Mouse (Mus musculus) cerebellum, postnatal 25 days (tissue): ENCODE measurements at regions not wholly inside any gene's neighbourhood (a gene's known extent, or its start where the extent isn't known, plus 50 kb on each side); places are given as distances from the start of the nearest gene placed in this dataset.

Source experiments
- DNase-seq, 2 experiments: peaks; one replicate each; pipeline ENCODE4 v3.0.0; 2021; ENCODE audit warnings: mixed read lengths in 2 of 2

DNA sequence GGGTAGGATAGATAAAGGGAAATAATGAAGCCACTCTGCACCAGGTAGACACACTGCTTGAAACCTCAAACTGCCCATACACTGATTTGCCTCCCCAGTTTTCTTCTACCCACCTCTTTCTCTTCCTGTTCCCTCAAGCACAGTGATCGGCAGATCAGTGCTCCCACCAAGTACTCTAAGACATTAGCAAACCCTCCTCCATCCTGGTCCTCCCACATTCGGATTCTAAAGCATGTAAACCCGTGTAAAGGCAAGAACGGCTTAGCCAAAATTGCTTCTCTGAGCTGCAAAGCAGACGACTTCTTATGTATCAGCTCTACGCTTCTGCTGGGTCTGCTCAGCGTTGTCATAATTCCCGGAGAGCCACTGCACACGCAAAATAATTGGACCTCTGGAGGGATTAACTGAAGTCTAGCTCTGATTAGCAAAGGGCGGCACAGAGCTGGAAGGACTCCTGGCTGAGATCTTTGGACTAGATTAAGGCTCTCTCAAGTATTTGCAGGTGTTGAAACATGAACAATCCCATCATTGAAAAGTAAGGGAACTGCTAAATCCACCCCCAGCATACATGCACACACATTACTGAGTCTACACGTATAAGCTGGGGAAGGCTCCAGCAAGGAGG, 67.2 kb downstream of the Mtx3 start:
- DNase-seq = no peak

DNA sequence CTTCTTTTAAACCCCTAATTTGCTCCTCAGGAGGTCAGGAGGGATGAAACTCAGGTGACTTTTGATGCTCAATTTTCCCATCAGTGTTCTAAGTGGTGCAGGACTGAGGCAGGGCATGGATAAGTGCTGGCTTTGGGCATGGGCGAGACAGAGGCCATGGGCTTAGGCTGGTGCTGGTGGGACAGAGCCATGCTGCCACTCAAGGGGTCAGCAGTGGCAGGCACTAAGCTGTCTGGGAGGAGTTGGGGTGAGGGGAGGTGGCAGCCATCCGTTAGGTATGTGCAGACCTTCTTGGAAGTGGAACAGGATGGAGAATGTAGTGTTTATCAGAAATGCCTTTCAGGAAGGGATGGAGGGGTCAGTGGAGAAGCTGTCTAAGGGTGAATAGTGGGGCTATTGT, 68.1 kb downstream of the Mtx3 start:
- no peak for DNase-seq

DNA sequence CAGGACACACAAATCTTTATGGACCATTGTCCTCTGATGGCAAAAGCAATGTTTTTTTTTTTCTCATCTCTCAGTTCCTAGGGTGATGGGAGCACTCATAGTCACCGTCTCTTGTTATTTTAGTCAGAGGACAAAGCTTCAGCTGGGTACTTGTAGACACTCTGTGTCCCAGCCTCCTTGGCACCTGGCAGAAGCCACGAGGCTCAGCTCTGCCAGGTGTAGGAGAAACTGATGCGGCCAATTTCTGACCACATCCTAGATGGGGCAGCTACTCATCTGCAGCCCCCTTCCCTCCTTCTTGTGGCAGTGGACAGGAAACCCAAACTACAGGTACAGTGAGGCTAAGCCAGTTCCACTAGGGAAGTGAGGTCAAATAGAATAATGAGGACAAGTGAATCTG, 70.1 kb downstream of the Mtx3 start:
- peak; percentile 34 to 38 for DNase-seq

DNA sequence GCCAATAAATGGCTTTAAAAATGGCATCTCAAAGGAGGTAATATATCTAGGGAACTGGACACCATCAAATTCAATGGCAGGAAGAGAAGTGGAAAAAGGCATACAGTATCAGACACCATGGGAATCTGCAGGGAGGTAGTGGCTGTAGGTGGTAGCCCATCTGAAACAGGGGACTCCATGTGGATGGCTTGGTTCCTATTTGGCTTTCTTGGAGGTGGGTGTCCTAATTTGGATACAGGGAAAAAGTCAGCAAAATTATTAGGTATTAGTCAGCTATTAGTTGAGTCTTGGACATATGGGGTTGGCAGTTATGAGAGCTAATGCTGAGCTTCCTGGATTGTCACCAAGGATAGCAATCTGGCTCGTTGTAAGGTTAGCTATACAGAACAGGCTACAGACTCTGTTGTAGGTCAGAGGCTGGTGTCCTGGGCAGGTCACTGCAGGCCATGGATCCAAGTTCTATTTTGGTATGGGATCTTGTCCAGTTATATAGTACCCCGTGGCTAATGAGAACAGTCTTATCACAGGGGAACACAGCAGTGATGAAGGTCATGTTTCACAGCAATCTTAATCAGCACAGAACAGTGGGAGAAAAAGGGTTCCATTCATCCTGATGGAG, 70.8 kb downstream of the Mtx3 start:
- DNase-seq = peak; percentile 68 to 81

DNA sequence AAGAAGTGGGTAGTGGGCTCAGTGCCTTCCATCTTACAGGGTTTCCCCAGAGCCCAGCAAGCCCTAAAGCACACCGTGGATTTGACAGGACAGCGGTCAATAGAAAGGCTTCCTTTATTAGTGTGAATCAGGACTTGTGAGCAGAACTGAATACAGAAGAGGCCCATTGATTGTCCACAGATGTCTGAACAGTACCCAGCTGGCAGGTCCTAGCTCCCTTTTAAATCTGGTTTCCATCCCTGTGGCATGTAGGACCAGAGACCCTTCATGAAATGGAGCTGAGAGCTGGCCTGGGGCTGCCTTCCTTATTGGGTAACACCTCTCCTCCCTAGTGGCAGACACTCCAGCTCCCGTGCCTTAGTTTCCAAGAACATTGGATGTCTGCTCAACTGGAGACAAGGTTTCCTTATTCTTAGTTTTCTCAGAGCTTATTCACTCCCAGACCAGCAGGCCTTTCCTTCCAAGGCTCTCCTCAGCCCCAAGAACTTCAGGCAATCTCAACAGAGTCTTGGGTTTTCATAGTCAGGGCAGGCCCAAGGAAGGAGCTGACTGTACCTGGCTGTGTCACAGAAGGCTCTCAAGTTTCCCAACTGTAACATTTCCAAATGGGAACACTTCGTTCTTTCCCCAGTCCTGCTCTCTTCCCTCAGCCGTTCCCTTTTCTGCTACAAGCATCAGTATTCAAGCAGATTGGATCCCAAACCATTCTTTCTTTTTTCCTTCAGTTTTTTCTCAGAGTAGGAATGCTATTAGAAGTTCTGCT, 71.6 kb downstream of the Mtx3 start:
- peak in 1 of 2 experiments; percentile 26 for DNase-seq

DNA sequence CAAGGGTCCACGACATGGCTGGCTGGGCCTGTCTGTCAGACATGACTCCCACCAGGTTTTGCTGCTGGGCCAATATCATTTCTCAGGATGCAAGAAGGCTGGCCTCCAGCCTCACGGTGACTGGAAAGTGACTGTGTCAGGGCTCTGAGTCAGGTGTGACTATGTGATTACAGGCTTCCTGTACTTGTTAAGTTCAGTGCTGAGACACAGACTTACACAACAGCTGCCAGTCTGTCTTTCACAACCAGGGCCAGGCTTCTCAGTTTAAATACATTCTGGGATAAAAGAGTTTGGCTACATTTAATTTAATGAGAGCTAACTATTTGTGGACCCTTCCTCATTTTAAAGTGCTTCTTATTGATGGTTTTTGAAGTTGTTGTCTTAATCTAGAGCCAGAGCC, 75.3 kb downstream of the Mtx3 start:
- DNase-seq = no peak

DNA sequence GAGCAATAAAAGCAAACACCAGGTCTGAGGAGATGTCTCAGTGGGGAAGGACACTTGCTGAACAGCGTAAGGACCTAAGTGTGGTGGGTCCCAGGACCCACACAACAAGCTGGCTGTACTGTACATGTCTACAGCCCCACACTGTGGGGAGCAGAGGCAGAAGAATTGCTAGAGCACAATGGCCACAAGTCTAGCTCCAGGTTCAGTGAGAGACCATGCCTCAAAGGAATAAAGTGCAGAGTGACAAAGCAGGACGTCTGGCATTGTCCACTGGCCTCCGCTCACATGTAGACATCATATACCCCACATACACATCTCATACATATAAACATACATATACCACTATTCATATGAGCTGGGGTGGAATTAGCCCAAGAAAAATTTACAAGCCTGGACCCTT, 77.4 kb downstream of the Mtx3 start:
- DNase-seq = no peak

DNA sequence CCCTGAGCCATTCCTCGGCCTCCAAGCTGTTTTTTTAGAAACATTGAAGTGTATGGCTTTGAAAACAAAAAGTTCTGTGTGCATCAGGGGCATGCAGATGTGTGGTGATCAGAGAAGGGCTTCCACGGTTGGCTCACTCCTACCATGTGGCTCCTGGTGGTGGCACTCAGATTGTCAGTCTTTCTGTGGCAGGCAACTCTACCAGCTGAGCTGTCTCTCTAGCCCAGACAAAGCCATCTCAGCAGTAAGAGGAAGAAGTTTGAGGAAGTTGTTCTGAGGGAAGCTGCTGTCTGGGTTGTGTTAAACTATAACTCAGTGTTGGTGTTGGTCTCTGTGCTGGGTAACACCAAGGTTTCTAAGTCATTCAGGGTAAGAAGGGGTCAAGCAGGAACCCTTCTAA, 78.9 kb downstream of the Mtx3 start:
- DNase-seq = no peak

DNA sequence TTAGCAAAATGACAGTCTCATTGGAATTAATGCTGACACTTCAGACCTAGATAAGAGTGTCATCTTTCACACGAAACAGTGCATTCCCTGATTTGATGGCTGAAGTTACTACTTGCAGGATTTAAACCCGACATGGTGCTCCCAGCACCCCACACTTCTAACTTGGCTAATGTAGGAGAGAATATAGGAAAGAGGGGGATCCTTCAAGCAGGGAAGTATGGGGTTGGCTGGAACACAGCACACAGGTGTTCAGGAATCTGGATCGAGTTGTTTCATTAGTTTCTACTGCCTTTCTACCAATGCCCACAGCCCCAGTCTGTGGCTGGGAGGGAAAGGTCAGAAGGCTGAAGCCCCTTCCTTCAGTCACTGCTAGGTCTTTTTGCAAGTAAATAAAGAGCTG, 79.5 kb downstream of the Mtx3 start:
- DNase-seq = no peak

DNA sequence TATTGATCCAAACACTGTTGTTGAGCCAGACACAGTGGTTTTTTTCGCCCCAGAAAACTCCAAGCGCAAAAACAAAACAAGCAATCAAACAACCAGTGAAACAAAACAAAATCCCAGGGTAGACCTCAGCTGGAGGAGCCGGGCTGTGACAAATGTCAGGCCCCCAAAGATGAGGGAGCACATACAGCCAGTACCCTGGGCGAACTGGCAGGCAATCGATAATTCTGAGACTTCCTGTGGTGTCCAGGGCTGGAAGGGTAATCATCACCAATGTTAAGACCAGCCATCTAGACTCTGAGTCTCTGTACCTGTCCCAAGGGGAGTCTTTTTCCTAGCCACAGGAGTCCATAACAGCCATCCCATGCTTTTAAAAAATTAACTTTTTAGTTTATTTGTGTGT, 80.6 kb downstream of the Mtx3 start:
- no peak for DNase-seq

DNA sequence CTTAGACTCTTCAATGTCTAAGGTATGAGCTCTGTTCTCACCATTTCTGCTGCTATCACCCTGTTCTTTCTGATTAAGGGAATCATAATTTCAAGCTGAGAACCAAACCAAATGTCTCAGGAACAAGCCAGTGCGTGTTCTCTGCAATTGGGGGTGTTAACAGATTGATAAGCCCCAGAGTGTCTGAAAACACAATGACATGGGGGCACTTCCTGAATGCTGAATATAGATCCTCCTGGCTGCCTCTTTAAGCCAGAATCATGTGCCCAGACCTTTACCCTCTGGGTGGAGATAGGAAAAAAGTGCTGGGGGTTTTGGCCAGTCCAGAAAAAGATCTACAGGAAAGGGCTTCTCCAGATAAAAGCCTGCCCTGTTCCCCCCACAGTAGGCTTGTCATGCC, 84.0 kb downstream of the Mtx3 start:
- no peak for DNase-seq

DNA sequence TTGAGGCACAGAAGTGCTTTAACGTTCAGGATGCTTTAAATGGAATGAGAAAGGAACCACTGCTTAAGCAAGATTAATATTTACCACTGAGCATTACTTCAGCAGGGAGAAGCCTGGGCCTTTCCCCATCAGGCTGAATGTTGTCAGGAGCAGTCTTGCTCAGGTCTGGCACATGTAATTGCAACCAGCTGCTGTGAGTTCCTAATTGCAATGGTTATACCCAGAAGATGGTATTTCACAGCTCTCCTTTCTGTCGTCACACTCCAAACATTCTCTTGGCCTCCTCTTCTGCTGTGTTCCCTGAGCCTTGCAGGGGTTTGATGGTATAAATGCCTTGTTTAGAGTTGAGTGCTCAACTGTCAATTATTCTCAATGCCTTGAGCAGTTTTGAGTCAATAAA, 87.1 kb downstream of the Mtx3 start:
- no peak for DNase-seq

DNA sequence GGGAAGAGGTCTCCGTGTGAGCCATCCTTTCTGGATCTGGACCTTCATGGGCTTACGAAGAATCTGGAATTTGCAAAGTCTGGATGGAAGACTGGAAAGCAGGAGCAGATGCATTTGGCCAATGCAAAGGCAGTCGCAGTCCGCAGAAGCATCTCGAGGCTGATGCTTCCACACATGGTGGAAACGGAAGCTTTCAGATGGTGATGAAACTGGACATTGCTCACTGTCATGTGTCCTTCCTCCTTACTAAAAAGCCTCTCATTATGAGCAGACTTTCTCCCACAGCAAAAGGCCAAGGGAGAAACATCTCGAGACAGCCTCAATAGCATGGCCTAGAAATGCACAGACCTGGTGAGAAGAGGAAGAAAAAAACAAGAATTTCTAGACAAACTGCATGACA, 94.5 kb downstream of the Mtx3 start:
- no peak for DNase-seq

DNA sequence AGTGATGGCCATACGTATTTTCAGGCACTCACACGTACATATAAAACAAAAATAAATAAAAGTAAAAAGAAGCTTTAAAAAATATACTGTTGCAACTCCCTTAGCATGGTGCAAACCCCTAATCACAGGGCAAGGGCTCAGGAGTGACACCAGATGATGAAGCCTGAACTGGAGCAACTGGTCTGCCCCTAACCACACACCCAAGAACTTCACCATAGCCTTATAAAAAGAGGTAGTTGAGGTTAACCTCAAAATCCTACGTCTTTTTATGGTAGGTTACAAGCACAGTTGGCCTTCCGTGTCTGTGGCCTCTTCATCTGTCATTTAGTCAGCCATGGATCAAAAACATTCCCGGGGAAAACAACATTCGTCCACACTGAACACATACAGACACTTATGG, 96.0 kb downstream of the Mtx3 start:
- no peak for DNase-seq

DNA sequence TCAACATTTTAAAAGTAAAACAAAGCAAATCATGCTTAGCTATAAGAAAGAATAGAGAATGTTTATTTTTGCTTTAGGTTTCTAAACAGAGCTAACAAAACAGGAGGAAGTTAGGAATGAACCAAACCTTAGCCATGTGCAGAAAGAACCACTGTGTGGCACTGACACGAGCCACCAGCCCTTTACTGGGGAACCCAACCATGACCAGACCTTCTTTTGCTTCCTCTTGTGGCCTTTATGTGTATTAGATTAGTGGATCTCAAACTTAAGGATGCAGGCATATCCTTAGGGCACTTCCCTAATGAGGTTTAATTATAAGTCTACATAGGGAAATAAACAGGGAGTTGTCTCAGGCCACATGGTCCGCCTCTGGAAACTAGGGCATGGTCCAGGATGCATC, 104.0 kb downstream of the Mtx3 start:
- DNase-seq = no peak

DNA sequence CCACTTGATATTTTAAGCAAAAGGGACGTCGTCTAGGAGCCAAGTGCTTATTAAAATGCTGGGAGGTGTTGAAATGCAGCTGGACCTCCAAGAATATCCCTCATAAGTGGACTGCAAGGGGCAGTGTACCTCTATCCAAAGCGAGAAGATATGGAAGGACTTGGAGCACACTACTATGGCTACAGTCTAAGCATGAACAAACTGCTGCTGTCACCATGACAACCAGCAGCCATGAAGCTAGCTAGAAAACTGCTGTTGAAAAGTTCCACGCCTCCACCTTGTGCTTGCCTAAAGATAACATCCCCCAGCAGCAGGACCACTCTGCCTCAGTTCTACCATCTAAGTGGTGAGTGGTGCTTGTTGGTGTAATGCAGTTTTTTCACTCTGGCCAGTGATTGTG, 115.5 kb downstream of the Mtx3 start:
- DNase-seq = no peak

DNA sequence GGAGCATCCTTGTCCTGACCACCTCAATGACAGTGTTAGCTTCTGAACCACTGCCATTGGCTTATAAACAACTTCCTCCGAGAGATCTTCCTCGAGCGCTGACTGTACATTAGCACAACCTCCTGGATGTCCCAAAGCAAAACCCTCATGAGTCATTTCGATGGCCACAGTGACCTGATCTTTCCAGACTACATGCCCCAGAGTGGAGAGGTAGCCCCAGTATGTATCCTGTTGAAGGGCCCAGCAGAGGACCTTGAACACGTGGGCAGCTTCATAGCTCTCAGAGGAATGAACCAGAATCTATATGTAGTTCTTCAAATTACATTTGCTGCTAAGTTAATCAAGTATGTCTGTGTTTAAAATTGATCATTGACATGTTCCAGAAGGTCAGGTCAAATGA, 118.1 kb downstream of the Mtx3 start:
- DNase-seq = no peak

DNA sequence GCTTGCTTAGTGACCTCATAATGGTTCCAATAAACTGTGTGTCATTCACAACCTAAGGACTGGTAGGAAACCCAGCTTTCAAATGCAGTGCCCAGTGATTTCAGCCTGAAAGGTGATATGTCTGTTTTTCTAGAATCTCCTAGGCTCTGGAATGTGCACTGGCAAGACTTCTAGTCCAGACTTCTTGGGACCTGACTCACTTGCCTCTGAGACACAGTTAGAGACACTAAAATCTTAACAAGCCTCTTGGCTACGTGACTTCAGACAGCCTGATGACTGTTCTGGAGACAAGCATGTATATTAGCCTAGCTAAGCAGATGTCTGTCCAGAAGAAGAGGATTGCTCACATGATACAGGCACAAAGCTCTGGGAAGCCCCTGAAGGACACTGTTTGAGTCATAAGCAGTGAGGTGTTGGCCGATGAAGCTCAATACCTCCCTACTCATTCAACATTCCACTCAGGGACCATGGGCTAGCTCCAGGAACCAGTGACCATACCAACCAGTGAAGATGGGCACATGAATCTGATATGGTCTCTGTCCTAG, 118.9 kb downstream of the Mtx3 start:
- no peak for DNase-seq

DNA sequence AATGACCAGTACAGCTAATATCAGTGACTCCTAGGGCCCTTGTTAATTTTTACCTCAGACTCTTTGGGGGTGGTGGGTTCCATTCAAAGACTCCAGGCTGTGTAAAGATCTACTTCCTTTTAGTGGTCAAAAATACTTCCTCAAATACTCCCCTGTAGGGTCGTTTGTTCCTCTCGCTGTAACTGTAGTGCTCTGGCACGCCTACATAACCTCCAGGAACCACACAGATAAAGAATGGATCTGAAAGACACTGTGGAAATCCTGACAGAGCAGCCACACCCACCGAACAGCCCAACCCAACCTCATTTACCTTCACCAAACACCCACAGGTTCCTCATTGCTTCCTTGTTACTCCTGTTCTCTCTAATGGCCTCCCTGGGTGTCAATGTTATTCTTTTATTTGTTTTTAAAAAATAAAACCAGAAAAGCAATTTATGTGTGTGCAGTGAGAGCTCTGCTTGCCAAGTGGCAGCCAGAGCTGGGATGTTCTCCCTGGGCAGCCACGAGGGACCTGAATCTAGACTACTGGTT, 119.7 kb downstream of the Mtx3 start:
- DNase-seq = no peak

DNA sequence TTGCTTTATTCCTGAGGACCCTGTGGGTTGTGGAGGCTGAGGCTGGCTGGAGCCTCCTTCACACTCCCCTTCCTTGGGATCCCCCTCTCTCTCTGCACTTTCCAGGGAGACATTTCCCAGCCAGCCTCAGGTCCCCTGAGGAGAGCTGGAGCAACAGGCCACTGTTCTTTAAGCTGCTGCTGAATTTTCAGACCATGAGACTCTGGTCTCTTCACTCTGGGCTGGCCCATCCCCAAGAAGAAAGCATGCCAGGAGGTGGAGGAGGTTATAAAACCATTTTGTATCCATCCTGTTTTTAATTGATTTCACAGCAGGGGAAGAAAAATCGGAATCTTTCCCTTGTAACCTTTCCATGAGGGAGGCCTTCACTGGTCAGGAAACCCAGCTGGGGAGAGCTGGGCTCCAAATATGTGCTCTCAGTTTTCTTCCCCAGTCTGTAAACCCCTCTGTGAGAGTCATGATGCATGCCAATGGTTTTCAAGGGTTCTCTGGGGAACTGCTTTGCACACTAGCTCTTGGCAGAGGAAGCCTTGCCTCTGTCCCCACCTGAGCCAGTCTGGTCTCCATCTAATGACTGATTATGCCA, 122.6 kb downstream of the Mtx3 start:
- peak in 1 of 2 experiments; percentile 15 for DNase-seq

DNA sequence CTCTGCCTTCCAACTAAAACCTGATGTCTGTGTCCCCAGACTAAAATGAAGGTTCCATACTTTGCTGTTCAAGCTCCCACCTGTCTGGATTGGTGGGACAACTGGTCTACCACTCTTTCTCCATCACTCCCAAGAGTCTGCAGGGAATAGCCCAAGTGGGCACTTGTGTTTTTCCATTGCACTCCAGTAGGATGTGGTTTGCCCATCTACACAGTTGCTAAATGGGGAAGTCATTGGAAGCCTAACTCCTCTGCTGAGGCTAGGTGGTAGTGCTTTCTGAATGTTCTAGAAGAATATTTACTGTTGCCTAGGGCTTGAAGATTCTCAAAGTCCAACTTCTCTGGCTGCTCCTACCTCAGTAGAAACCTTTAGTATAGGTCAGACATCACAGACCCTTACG, 125.0 kb downstream of the Mtx3 start:
- no peak for DNase-seq

DNA sequence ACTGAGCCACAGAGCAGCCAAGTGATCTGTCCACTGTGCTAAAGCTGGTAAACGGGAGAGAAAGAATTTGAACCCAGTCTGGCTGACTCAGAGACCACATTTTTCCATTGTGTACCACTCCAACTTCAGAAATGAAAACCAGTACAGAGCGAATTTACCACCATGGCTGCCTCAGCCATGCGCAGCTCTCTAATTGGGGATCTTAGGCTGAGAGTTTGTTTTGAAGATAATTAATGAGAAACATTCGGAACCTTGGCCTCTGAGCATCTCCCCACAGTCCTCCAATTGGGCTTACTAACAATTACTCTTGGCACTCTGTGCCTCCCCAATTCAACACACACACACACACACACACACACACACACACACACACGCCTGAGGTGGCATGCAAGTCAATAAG, 128.3 kb downstream of the Mtx3 start:
- no peak for DNase-seq

DNA sequence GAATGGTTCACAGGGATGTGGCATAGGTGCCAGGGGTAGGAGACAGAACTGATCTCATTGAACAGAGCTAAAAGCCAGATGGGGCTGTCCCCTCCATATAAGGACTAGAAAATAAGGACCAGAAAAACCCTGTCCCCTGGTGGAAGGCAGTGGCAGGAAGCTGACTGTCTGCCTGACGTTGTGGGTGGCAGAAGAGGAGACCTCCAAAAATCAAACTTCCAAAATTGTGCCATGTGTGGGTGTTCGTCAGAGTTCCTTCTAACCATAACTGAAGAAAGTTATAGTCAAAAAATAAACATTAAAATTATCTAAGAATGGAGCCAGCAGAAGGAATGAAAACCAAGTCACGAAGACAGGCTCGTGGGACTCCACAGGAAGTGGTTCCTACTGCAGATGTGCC, 129.2 kb downstream of the Mtx3 start:
- DNase-seq = no peak
